Mouse (Mus musculus): ENCODE data around the gene D430019H16Rik.

DNA sequence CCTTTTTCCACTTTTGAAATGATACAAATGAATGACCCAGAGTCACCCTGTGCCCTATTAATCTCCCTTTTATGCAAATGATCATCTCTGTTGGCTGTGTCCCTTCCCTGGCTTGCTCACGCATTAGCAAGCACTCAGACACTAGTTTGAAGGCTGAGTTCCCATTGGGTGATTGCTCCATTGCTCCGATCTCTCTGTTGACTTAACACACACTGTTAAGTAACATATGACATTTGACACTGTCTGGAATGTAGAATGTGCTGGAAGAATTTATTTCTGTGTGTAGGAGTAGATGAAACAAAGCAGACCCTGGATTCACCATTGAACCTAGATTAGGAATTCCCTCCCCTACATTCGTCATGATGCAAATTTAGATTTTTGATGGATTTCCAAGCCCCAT lies 20.8 kb upstream of the D430019H16Rik start:
- no peak for TF ChIP-seq GATA1 (IDR thresholded peaks at IDR 0.05; ENCODE audit: low read length)
- TF ChIP-seq TAL1 (IDR thresholded peaks at IDR 0.05; ENCODE audit: low read length), result no peak

Measured in erythroblast, embryonic 14.5 days (primary cell).